Mouse (Mus musculus) cerebellum, adult 2 months (tissue): ENCODE data around the gene Nkapl.

ENCODE experiments used
- CTCF ChIP-seq: fragments of 200-500 bp; IDR thresholded peaks from 2 replicates; pipeline ENCODE4 v1.5.1; 2011; ENCODE audit warnings: low read depth, mild to moderate bottlenecking, control low read depth, low read length, moderate library complexity, borderline replicate concordance; ENCODE audit not compliant: insufficient read depth
- POLR2A ChIP-seq: fragments of 200-500 bp; IDR thresholded peaks from 2 replicates; pipeline ENCODE4 v1.6.1; 2011; ENCODE audit warnings: low read length, control low read depth, borderline replicate concordance; ENCODE audit not compliant: insufficient read depth

GRCm38 (mm10) chr13:21472427-21472826, 4.1 kb upstream of the Nkapl start:
- TF ChIP-seq CTCF (no peak), POLR2A (no peak)
